In genomic region chr1:3094375-3094774, GRCm38 (mm10) we compare ENCODE assay signal across 13 mouse cellular contexts.
"Had no signal": no experiment of that assay in that cellular context is flagged by ENCODE, and none has a peak within 500 bp of the region (broad histone marks: within the 10 kb centered on the region; RNA-seq: fewer than 3 reads in every experiment).

No protein-coding gene starts in this region.

- H3K4me3 ChIP-seq: neural tube, embryonic 15.5 days; stomach, embryonic 15.5 days had no signal

- H3K4me1 ChIP-seq: neural tube, embryonic 15.5 days; stomach, embryonic 15.5 days had no signal

- H3K36me3 ChIP-seq: neural tube, embryonic 15.5 days; stomach, embryonic 15.5 days had no signal

- H3K9ac ChIP-seq: neural tube, embryonic 15.5 days; stomach, embryonic 15.5 days had no signal

- H3K4me2 ChIP-seq: neural tube, embryonic 15.5 days; stomach, embryonic 15.5 days had no signal

- H3K27me3 ChIP-seq: neural tube, embryonic 15.5 days; stomach, embryonic 15.5 days had no signal

- H3K27ac ChIP-seq: neural tube, embryonic 15.5 days; stomach, embryonic 15.5 days; stomach, postnatal 0 days had no signal

- DNase-seq: right cerebral cortex, postnatal 14 days; right cerebral cortex, postnatal 25 days; right cerebral cortex, postnatal 4 days; spleen, adult 18-20 months; thymus, adult 18-20 months; thymus, adult 2 months; thymus, postnatal 14 days; thymus, postnatal 25 days; thymus, postnatal 36 days; thymus, postnatal 4 days had no signal

- H3K9me3 ChIP-seq: neural tube, embryonic 15.5 days; stomach, embryonic 15.5 days had no signal
